Mouse (Mus musculus) megakaryocyte, embryonic 14.5 days (primary cell): Measurements from ENCODE around the gene Stk11.

Experiments
- FLI1 ChIP-seq: IDR thresholded peaks from 2 replicates; pipeline ENCODE4 v1.6.1; 2012; ENCODE audit warnings: low read length, inconsistent platforms, mixed read lengths
- GATA1 ChIP-seq: IDR thresholded peaks from 3 replicates; pipeline ENCODE4 v1.6.1; 2012; ENCODE audit warnings: mixed read lengths, low read length, inconsistent platforms, borderline replicate concordance

DNA sequence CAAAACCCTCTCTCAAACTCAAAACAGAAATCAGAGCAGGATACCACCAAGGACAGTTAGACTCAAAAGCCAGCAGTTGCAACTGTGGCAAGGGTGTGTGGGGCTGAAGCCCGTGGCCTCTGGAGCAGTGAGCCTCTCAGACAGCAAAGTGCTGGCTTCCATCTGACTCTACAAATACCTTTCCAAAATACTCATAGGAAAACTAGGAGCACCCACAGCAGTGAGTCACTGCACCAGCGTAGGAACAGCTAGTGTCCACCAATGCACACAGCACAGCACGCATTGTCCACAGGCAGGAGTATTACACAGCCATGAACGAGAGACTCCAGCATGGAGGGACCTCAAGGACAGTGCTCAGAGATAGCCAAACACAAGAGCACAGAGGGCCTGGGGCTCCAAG lies 39.2 kb upstream of the Stk11 start:
- TF ChIP-seq GATA1: no peak
- no peak for TF ChIP-seq FLI1
